Mouse (Mus musculus) induced T-regulatory cell, adult 2 months (primary cell): ENCODE results near the gene Il12b.

Source experiments
- DNase-seq: peaks from one replicate; pipeline ENCODE4 v3.0.0-alpha.2; 2012; ENCODE audit warnings: low read depth

Gene Il12b

GRCm38 (mm10) chr11:44399763-44400162 is at the start of gene Il12b:
Il12b (plus strand) TSS chr11:44400063.
- no peak for DNase-seq

- DNase-seq, result no peak
Observed at GRCm38 (mm10) chr11:44354860-44355470, 44.9 kb upstream of the Il12b start.

- no peak for DNase-seq
Observed at GRCm38 (mm10) chr11:44356171-44356570, 43.7 kb upstream of the Il12b start.

- no peak for DNase-seq
Observed at GRCm38 (mm10) chr11:44364536-44364935, 35.3 kb upstream of the Il12b start.

- DNase-seq, result no peak
Observed at GRCm38 (mm10) chr11:44367711-44368110, 32.2 kb upstream of the Il12b start.

GRCm38 (mm10) chr11:44372856-44373255 is 27.0 kb upstream of the Il12b start:
- no peak for DNase-seq

- DNase-seq, result no peak
Observed at GRCm38 (mm10) chr11:44377879-44378278, 22.0 kb upstream of the Il12b start.

GRCm38 (mm10) chr11:44380432-44381051 is 19.3 kb upstream of the Il12b start:
- no peak for DNase-seq

- DNase-seq, result no peak
Observed at GRCm38 (mm10) chr11:44382200-44382599, 17.7 kb upstream of the Il12b start.

- no peak for DNase-seq
Observed at GRCm38 (mm10) chr11:44387031-44387430, 12.8 kb upstream of the Il12b start.

GRCm38 (mm10) chr11:44389993-44390701 is 9.7 kb upstream of the Il12b start:
- DNase-seq, result no peak

- no peak for DNase-seq
Observed at GRCm38 (mm10) chr11:44393101-44393810, 6.6 kb upstream of the Il12b start.

GRCm38 (mm10) chr11:44395401-44395800 is 4.5 kb upstream of the Il12b start:
- peak; percentile 23 for DNase-seq

GRCm38 (mm10) chr11:44397551-44397950 is 2.3 kb upstream of the Il12b start:
- no peak for DNase-seq

GRCm38 (mm10) chr11:44398356-44398755 is 1.5 kb upstream of the Il12b start:
- DNase-seq, result no peak

GRCm38 (mm10) chr11:44398782-44399225 is 1.1 kb upstream of the Il12b start:
- peak; percentile 65 for DNase-seq

GRCm38 (mm10) chr11:44401635-44402548 is 2.0 kb downstream of the Il12b start:
- DNase-seq, result no peak

GRCm38 (mm10) chr11:44405113-44405512 is 5.2 kb downstream of the Il12b start:
- no peak for DNase-seq

GRCm38 (mm10) chr11:44405961-44406360 is 6.1 kb downstream of the Il12b start:
- no peak for DNase-seq

- DNase-seq, result no peak
Observed at GRCm38 (mm10) chr11:44406457-44406856, 6.6 kb downstream of the Il12b start.

- DNase-seq, result no peak
Observed at GRCm38 (mm10) chr11:44408626-44409025, 8.8 kb downstream of the Il12b start.
